Mouse (Mus musculus) embryonic facial prominence, embryonic 14.5 days (tissue): ENCODE results near the gene Gmcl1. TPM values are rescaled to one million over a fixed set of nuclear protein-coding genes. Genes with fewer than 3 reads are reported as not detected.

ENCODE experiments used
- ATAC-seq: fragments of 200-750 bp; cut with Nextera tagmentation; 2 replicates; pipeline ENCODE4 v1.8.0; 2017; ENCODE audit warnings: low read depth, moderate number of reproducible peaks, moderate TSS enrichment
- DNase-seq: peaks from one replicate; pipeline ENCODE4 v3.0.0-alpha.2; 2015; ENCODE audit warnings: low spot score
- H3K27ac ChIP-seq: fragments of 300-500 bp; sonication (generic); replicated peaks from 2 replicates; pipeline ENCODE4 v1.5.1; 2014; ENCODE audit warnings: low read depth, mild to moderate bottlenecking, low read length, moderate library complexity
- H3K27me3 ChIP-seq: fragments of 300-500 bp; sonication (generic); replicated peaks from 2 replicates; pipeline ENCODE4 v1.6.1; 2014; ENCODE audit warnings: low read length; ENCODE audit not compliant: control insufficient read depth, insufficient read depth
- H3K36me3 ChIP-seq: fragments of 300-500 bp; sonication (generic); 2 replicates; pipeline ENCODE4 v1.6.1; 2014; ENCODE audit warnings: low read length, mixed read lengths; ENCODE audit not compliant: control insufficient read depth, insufficient read depth
- H3K4me1 ChIP-seq: fragments of 300-500 bp; sonication (generic); 2 replicates; pipeline ENCODE4 v1.6.1; 2014; ENCODE audit warnings: antibody characterized with exemption, low read length; ENCODE audit not compliant: control insufficient read depth, insufficient read depth
- H3K4me2 ChIP-seq: fragments of 300-500 bp; sonication (generic); 2 replicates; pipeline ENCODE4 v1.6.1; 2014; ENCODE audit warnings: low read depth, mild to moderate bottlenecking, low read length, moderate library complexity, mixed read lengths
- H3K4me3 ChIP-seq: fragments of 300-500 bp; sonication (generic); 2 replicates; pipeline ENCODE4 v1.5.1; 2014; ENCODE audit warnings: low read depth, mild to moderate bottlenecking, low read length
- H3K9ac ChIP-seq: fragments of 300-500 bp; sonication (generic); 2 replicates; pipeline ENCODE4 v1.6.1; 2014; ENCODE audit warnings: low read depth, mild to moderate bottlenecking, low read length, moderate library complexity, mixed read lengths
- H3K9me3 ChIP-seq: fragments of 300-500 bp; sonication (generic); 2 replicates; pipeline ENCODE4 v1.6.1; 2016; ENCODE audit warnings: low read length; ENCODE audit not compliant: control insufficient read depth
- WGBS: fragments of 180-500 bp; shearing (Covaris S2); extraction: QIAGEN DNeasy Blood & Tissue Kit; methylation state at CpG from one replicate; pipeline ENCODE4 v1.1.7; 2014; 5-methylcytosine and 5-hydroxymethylcytosine counted together
- polyA plus RNA-seq: library from polyadenylated mRNA; unstranded; fragments of >200 nt; fragmentation: Nextera tagmentation; extraction: Ambion mirVana; gene quantifications from 2 replicates; pipeline ENCODE4 v1.2.1, GENCODE M21; 2014

The Gmcl1 gene
- polyA plus RNA-seq, 1 experiment from 2014 or later = 31.7 TPM

- Histone ChIP-seq H3K9me3 (no peaks in the 10 kb centered on the region), H3K4me1 (no peaks in the 10 kb centered on the region)
- DNase-seq = no peak
Measured at GRCm38 (mm10) chr6:86773830-86774229, 40.6 kb upstream of the Gmcl1 start.

GRCm38 (mm10) chr6:86772631-86773030 lies 39.4 kb upstream of the Gmcl1 start:
- WGBS = 75% methylated on average over 7 of the region's 7 CpGs
- no peak overlapping the region for H3K27ac ChIP-seq
- H3K4me1 ChIP-seq = no peaks in the 10 kb centered on the region
- H3K9ac ChIP-seq = no peak overlapping the region
- H3K4me3 ChIP-seq = no peak overlapping the region
- no peak overlapping the region for H3K4me2 ChIP-seq
- no peak for ATAC-seq
- H3K36me3 ChIP-seq = no peaks in the 10 kb centered on the region
- no peaks in the 10 kb centered on the region for H3K27me3 ChIP-seq
- DNase-seq = no peak
- no peaks in the 10 kb centered on the region for H3K9me3 ChIP-seq

More at GRCm38 (mm10) chr6:86773830-86774229, 40.6 kb upstream of the Gmcl1 start:
- Histone ChIP-seq H3K36me3 (no peaks in the 10 kb centered on the region), H3K27me3 (no peaks in the 10 kb centered on the region), H3K4me3 (no peak overlapping the region), H3K9ac (no peak overlapping the region), H3K27ac (no peak overlapping the region), H3K4me2 (no peak overlapping the region)
- no peak for ATAC-seq
- 84% methylated on average over 4 of the region's 4 CpGs for WGBS

GRCm38 (mm10) chr6:86768938-86769337 lies 35.8 kb upstream of the Gmcl1 start:
- no peak overlapping the region for H3K27ac ChIP-seq
- ATAC-seq (no peak), DNase-seq (no peak)
- no peak overlapping the region for H3K4me2 ChIP-seq
- H3K4me3 ChIP-seq = no peak overlapping the region
- no peaks in the 10 kb centered on the region for H3K4me1 ChIP-seq
- no peak overlapping the region for H3K9ac ChIP-seq
- H3K9me3 ChIP-seq = no peaks in the 10 kb centered on the region
- no peaks in the 10 kb centered on the region for H3K27me3 ChIP-seq
- H3K36me3 ChIP-seq = no peaks in the 10 kb centered on the region
- WGBS = 83% methylated on average over 4 of the region's 4 CpGs

- no peak for DNase-seq
- no peak for ATAC-seq
- Histone ChIP-seq H3K36me3 (no peaks in the 10 kb centered on the region), H3K4me2 (no peak overlapping the region), H3K4me1 (no peaks in the 10 kb centered on the region), H3K27me3 (no peaks in the 10 kb centered on the region), H3K9me3 (no peaks in the 10 kb centered on the region), H3K9ac (no peak overlapping the region), H3K27ac (no peak overlapping the region), H3K4me3 (no peak overlapping the region)
- 88% methylated on average over 4 of the region's 4 CpGs for WGBS
Measured at GRCm38 (mm10) chr6:86768186-86768776, 35.1 kb upstream of the Gmcl1 start.

DNA sequence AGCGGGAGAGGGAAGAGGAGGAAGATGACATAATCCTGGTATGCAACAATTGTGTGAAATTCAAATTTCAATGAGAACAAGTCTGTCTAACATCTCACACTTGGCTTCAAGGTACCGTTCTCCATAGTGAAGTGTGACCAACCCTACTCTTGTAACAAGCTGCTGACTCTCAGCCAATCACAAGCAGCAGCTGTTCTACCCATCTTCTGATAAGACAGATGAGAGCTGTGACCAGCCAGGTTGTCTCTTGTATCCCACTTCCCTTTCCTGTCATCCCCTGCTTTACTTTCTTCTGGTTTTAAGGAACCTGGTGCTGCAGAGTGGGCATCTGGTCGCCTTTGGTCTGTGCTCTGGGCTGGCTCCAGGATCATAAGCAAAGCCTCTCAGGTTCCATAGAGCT lies 34.3 kb upstream of the Gmcl1 start:
- Histone ChIP-seq H3K4me3 (no peak overlapping the region), H3K4me1 (no peaks in the 10 kb centered on the region), H3K4me2 (no peak overlapping the region), H3K9ac (no peak overlapping the region), H3K27ac (no peak overlapping the region), H3K36me3 (no peaks in the 10 kb centered on the region), H3K9me3 (no peaks in the 10 kb centered on the region), H3K27me3 (no peaks in the 10 kb centered on the region)
- 82% methylated on average over 3 of the region's 3 CpGs for WGBS
- DNase-seq (no peak), ATAC-seq (no peak)

DNA sequence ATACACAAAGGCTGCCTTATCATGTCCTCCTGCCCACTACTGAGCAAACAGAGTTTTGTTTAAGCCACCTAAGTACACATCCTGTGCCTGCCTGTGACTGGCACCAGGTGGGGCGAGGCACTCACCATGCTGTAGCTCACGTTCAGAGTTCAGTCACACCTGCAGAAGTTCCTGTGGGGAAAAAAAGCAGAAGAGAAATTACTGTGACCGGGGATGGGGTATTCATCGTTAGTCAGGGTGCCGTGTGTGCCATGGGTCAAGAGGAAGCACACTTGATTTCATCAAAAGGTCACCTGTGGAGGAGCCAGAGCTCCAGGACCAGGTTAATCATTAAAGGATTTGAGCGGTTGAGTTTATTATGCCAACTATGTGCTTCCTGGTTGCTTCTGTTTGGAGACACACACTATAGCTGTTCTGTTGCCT lies 32.5 kb upstream of the Gmcl1 start:
- WGBS = 60% methylated on average over 6 of the region's 6 CpGs
- H3K9me3 ChIP-seq = no peaks in the 10 kb centered on the region
- no peak overlapping the region for H3K9ac ChIP-seq
- H3K4me2 ChIP-seq = no peak overlapping the region
- no peaks in the 10 kb centered on the region for H3K27me3 ChIP-seq
- no peak for DNase-seq
- no peak overlapping the region for H3K4me3 ChIP-seq
- no peak overlapping the region for H3K27ac ChIP-seq
- no peaks in the 10 kb centered on the region for H3K4me1 ChIP-seq
- H3K36me3 ChIP-seq = no peaks in the 10 kb centered on the region
- ATAC-seq = no peak

- Histone ChIP-seq H3K9ac (no peak overlapping the region), H3K4me1 (no peaks in the 10 kb centered on the region), H3K27ac (no peak overlapping the region), H3K4me2 (no peak overlapping the region), H3K9me3 (0 out of 2 replicates have a peak, but pooled peaks cover 5% of the 10 kb centered on the region), H3K4me3 (no peak overlapping the region), H3K27me3 (no peaks in the 10 kb centered on the region), H3K36me3 (peaks cover 5% of the 10 kb centered on the region; the same call in 1 of the 2 replicates)
- no peak for DNase-seq
- WGBS = 85% methylated on average over 10 of the region's 10 CpGs
- no peak for ATAC-seq
Measured at GRCm38 (mm10) chr6:86754105-86754863, 21.1 kb upstream of the Gmcl1 start.

DNA sequence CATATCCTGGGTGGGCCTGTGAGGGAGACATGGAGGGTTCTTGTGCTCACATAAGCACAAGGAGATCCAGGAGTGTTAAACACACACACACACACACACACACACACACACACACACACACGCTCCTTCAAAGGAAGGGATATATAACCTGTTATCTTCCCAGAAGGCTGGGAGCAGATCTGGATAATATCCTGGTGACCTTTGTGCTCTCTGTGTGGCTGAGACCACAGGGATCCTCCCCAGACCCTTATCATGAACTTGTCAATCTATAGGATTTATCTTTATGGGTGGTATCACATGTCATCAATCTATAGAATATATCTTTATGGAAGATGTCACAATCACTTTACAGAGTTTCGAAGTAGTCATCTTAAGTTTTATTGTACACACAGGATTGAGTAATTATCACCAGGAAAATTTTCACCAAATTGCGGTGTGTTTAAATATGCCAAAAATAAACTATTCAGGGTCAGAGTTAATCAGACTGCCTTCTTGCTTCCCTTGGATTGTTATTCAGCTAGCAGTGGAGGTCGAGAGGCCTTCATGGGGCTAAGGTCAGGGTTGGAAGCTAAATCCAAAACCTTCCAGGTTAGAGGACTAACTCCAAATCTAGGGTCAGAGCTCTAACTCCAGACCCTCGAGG lies 19.8 kb upstream of the Gmcl1 start:
- Histone ChIP-seq H3K4me2 (no peak overlapping the region), H3K4me3 (no peak overlapping the region), H3K9me3 (0 out of 2 replicates have a peak, but pooled peaks cover 5% of the 10 kb centered on the region), H3K36me3 (peaks cover 5% of the 10 kb centered on the region; the same call in 1 of the 2 replicates), H3K9ac (no peak overlapping the region), H3K27ac (no peak overlapping the region), H3K4me1 (no peaks in the 10 kb centered on the region), H3K27me3 (no peaks in the 10 kb centered on the region)
- no peak for DNase-seq
- no peak for ATAC-seq
- 75% methylated on average over 5 of the region's 5 CpGs for WGBS
